ENCODE assay signal across 25 mouse cellular contexts in genomic region chr14:48166396-48166795, GRCm38 (mm10). TPM values are rescaled to one million over a fixed set of nuclear protein-coding genes. Genes with fewer than 3 reads are reported as not detected.
A peak's percentile ranks its signal among the peaks of the same experiment; 100 is the strongest.
DNase-seq lines count a peak whose midpoint lies in the region; ATAC-seq lines count a peak whose summit lies in the region.
"Had no signal": no experiment of that assay in that cellular context is flagged by ENCODE, and none has a peak within 500 bp of the region (broad histone marks: within the 10 kb centered on the region; RNA-seq: fewer than 3 reads in every experiment).

No protein-coding gene starts in this region.

- no peak overlapping the region for H3K4me3 ChIP-seq in hindbrain, embryonic 10.5 days
- H3K4me3 ChIP-seq in hindbrain, embryonic 16.5 days (ENCODE audit: low read length), result no peak overlapping the region
- H3K4me3 ChIP-seq: embryonic facial prominence, embryonic 12.5 days; embryonic facial prominence, embryonic 15.5 days; forebrain, embryonic 12.5 days; forebrain, embryonic 15.5 days; heart, embryonic 12.5 days; heart, embryonic 15.5 days had no signal

- ATAC-seq in hindbrain, embryonic 16.5 days, result no peak
- ATAC-seq: forebrain, embryonic 15.5 days; intestine, postnatal 0 days; Patski had no signal

- H3K36me3 ChIP-seq in hindbrain, embryonic 10.5 days, result peaks cover 15% of the 10 kb centered on the region
- no peaks in the 10 kb centered on the region for H3K36me3 ChIP-seq in hindbrain, embryonic 16.5 days (ENCODE audit: control insufficient read depth, insufficient read depth, low read length)
- H3K36me3 ChIP-seq: embryonic facial prominence, embryonic 12.5 days; embryonic facial prominence, embryonic 15.5 days; forebrain, embryonic 15.5 days; G1E; heart, embryonic 12.5 days; heart, embryonic 15.5 days had no signal

- peak; percentile 49 to 61 for DNase-seq in cerebellum, postnatal 10 days
- no peak for DNase-seq in cerebellum, adult 8-10 months
- DNase-seq in hindbrain, embryonic 10.5 days (ENCODE audit: low spot score), result no peak
- DNase-seq in ovary, adult 18-20 months (ENCODE audit: low spot score), result peak; percentile 19
- no peak for DNase-seq in ovary, postnatal 14 days (ENCODE audit: low spot score)
- DNase-seq: adrenal gland, postnatal 25 days; B cell, adult 2 months; cerebellum, adult 11-12 months; cerebellum, adult 9-10 months; gastrocnemius, postnatal 10 days; gastrocnemius, postnatal 36 days; heart, postnatal 10 days; heart, postnatal 36 days had no signal

- no peaks in the 10 kb centered on the region for H3K27me3 ChIP-seq in hindbrain, embryonic 10.5 days (ENCODE audit: insufficient read depth, poor library complexity, severe bottlenecking)
- no peaks in the 10 kb centered on the region for H3K27me3 ChIP-seq in hindbrain, embryonic 16.5 days (replicated peaks; ENCODE audit: control insufficient read depth, insufficient read depth, low read length)
- H3K27me3 ChIP-seq: CH12.LX; embryonic facial prominence, embryonic 12.5 days; embryonic facial prominence, embryonic 15.5 days; forebrain, embryonic 12.5 days; forebrain, embryonic 15.5 days had no signal

- 91% methylated on average over 9 of the region's 9 CpGs for WGBS in hindbrain, embryonic 10.5 days
- WGBS in hindbrain, embryonic 16.5 days, result 88% methylated on average over 9 of the region's 9 CpGs

- no peak overlapping the region for H3K9ac ChIP-seq in hindbrain, embryonic 16.5 days (ENCODE audit: low read depth, low read length)
- H3K9ac ChIP-seq: embryonic facial prominence, embryonic 12.5 days; embryonic facial prominence, embryonic 15.5 days; forebrain, embryonic 12.5 days; forebrain, embryonic 15.5 days; heart, embryonic 12.5 days; heart, embryonic 15.5 days; hindbrain, embryonic 14.5 days had no signal

- no peaks in the 10 kb centered on the region for H3K9me3 ChIP-seq in hindbrain, embryonic 10.5 days
- H3K9me3 ChIP-seq in hindbrain, embryonic 16.5 days (ENCODE audit: control insufficient read depth, low read length), result no peaks in the 10 kb centered on the region
- H3K9me3 ChIP-seq: embryonic facial prominence, embryonic 12.5 days; embryonic facial prominence, embryonic 15.5 days; forebrain, embryonic 12.5 days; forebrain, embryonic 15.5 days; G1E; heart, embryonic 12.5 days; heart, embryonic 15.5 days had no signal

- H3K4me2 ChIP-seq in hindbrain, embryonic 16.5 days (ENCODE audit: low read length), result no peak overlapping the region
- H3K4me2 ChIP-seq: embryonic facial prominence, embryonic 12.5 days; embryonic facial prominence, embryonic 15.5 days; forebrain, embryonic 12.5 days; forebrain, embryonic 15.5 days; heart, embryonic 12.5 days; heart, embryonic 15.5 days; hindbrain, embryonic 14.5 days had no signal

- H3K4me1 ChIP-seq in hindbrain, embryonic 10.5 days (replicated peaks), result peaks cover 64% of the 10 kb centered on the region
- peaks cover 5% of the 10 kb centered on the region for H3K4me1 ChIP-seq in hindbrain, embryonic 16.5 days (ENCODE audit: control insufficient read depth, insufficient read depth, low read depth, low read length)

- H3K27ac ChIP-seq in hindbrain, embryonic 10.5 days, result peak overlapping the region; percentile 29; the same call in 1 of the 2 replicates
- H3K27ac ChIP-seq in hindbrain, embryonic 16.5 days (ENCODE audit: low read depth, low read length), result no peak overlapping the region
- H3K27ac ChIP-seq: embryonic facial prominence, embryonic 12.5 days; embryonic facial prominence, embryonic 15.5 days; forebrain, embryonic 12.5 days; forebrain, embryonic 15.5 days; heart, embryonic 15.5 days; hindbrain, embryonic 14.5 days had no signal

RNA-seq across cellular contexts. Expression of gene Peli2, which starts 45.8 kb away (rescaled TPM):
- 16.0 and 16.9 TPM in 2 replicates for polyA plus RNA-seq in hindbrain, embryonic 10.5 days (2016; fragmentation: Nextera tagmentation; extraction: Ambion mirVana)
- polyA plus RNA-seq in hindbrain, embryonic 16.5 days (2015; fragmentation: Nextera tagmentation; extraction: Ambion mirVana), result 8.0 and 8.7 TPM in 2 replicates
- polyA plus RNA-seq: G1E had no signal

Comparison
In these comparisons a context has a peak if more than half of its experiments do, and no peak if none do; other contexts are left out.
1. DNase-seq: peak in cerebellum, postnatal 10 days (2 of 2) and ovary, adult 18-20 months (single experiment); none in cerebellum, adult 8-10 months (single experiment), hindbrain, embryonic 10.5 days (single experiment) and ovary, postnatal 14 days (single experiment).